Mouse (Mus musculus) heart, embryonic 14.5 days (tissue): Measurements from ENCODE around the gene Slx4. TPM values are rescaled to one million over a fixed set of nuclear protein-coding genes. Genes with fewer than 3 reads are reported as not detected.
"Not testable (repeated sequence)": the region's sequence is repeated elsewhere in the genome, so short reads cannot be mapped to it uniquely, and the experiment has no call there.

Experiments used
- ATAC-seq: fragments of 200-750 bp; cut with Nextera tagmentation; 2 replicates; pipeline ENCODE4 v1.8.0; 2017; ENCODE audit warnings: low read depth, moderate TSS enrichment; ENCODE audit not compliant: insufficient number of reproducible peaks, insufficient read depth, low FRiP score
- H3K27ac ChIP-seq, 2 experiments: fragments of 200-500 bp in 1 of 2; fragments of 300-500 bp in 1 of 2; sonication (generic) in 1 of 2; replicated peaks in 1 of 2; 2 replicates each; pipeline ENCODE4 v1.5.1; 2012 to 2014; ENCODE audit warnings: low read depth in 2 of 2, low read length in 2 of 2, control low read depth in 1 of 2, mild to moderate bottlenecking in 1 of 2, mixed read lengths in 1 of 2; ENCODE audit not compliant: control insufficient read depth in 1 of 2, insufficient read depth in 1 of 2
- H3K27me3 ChIP-seq: fragments of 300-500 bp; sonication (generic); 2 replicates; pipeline ENCODE4 v1.6.1; 2014; ENCODE audit warnings: mild to moderate bottlenecking, low read length, control low read depth; ENCODE audit not compliant: control insufficient read depth, insufficient read depth
- H3K36me3 ChIP-seq: fragments of 300-500 bp; sonication (generic); 2 replicates; pipeline ENCODE4 v1.6.1; 2014; ENCODE audit warnings: mild to moderate bottlenecking, control low read depth, low read length, mixed read lengths; ENCODE audit not compliant: control insufficient read depth, insufficient read depth
- H3K4me1 ChIP-seq, 2 experiments: fragments of 200-500 bp in 1 of 2; fragments of 300-500 bp in 1 of 2; sonication (generic) in 1 of 2; 2 replicates each; pipeline ENCODE4 v1.6.1; 2012 to 2014; ENCODE audit warnings: low read length in 2 of 2, control low read depth in 1 of 2, mixed read lengths in 1 of 2; ENCODE audit not compliant: control insufficient read depth in 2 of 2, insufficient read depth in 2 of 2
- H3K4me2 ChIP-seq: fragments of 300-500 bp; sonication (generic); 2 replicates; pipeline ENCODE4 v1.6.1; 2014; ENCODE audit warnings: mild to moderate bottlenecking, low read length
- H3K4me3 ChIP-seq, 2 experiments: fragments of 200-500 bp in 1 of 2; fragments of 300-500 bp in 1 of 2; sonication (generic) in 1 of 2; 2 replicates each; pipeline ENCODE4 v1.5.1; 2012 to 2014; ENCODE audit warnings: low read length in 2 of 2, mild to moderate bottlenecking in 2 of 2, control low read depth in 1 of 2, low read depth in 1 of 2, moderate library complexity in 1 of 2; ENCODE audit not compliant: control insufficient read depth in 1 of 2, insufficient read depth in 1 of 2
- H3K9ac ChIP-seq: fragments of 300-500 bp; sonication (generic); 2 replicates; pipeline ENCODE4 v1.6.1; 2014; ENCODE audit warnings: mild to moderate bottlenecking, low read length
- H3K9me3 ChIP-seq: fragments of 300-500 bp; sonication (generic); 2 replicates; pipeline ENCODE4 v1.6.1; 2016; ENCODE audit warnings: low read length, control low read depth; ENCODE audit not compliant: control insufficient read depth
- WGBS: fragments of 180-500 bp; shearing (Covaris S2); extraction: QIAGEN DNeasy Blood & Tissue Kit; methylation state at CpG from one replicate; pipeline ENCODE4 v1.1.7; 2014; 5-methylcytosine and 5-hydroxymethylcytosine counted together
- polyA plus RNA-seq: library from polyadenylated mRNA; unstranded; fragments of >200 nt; fragmentation: Nextera tagmentation; extraction: Ambion mirVana; gene quantifications from 2 replicates; pipeline ENCODE4 v1.2.1, GENCODE M21; 2014

Slx4 gene
- polyA plus RNA-seq, 1 experiment from 2014 or later, result 11.2 TPM

GRCm38 (mm10) chr16:4029371-4029841 is 25.8 kb upstream of the Slx4 start:
- Histone ChIP-seq H3K9ac (no peak overlapping the region), H3K36me3 (no peaks in the 10 kb centered on the region), H3K4me2 (no peak overlapping the region), H3K9me3 (no peaks in the 10 kb centered on the region), H3K27me3 (no peaks in the 10 kb centered on the region), H3K4me3 (no peak overlapping the region), H3K4me1 (peaks cover 0 to 5% of the 10 kb centered on the region in 2 experiments; a peak in 1 of 4 replicates), H3K27ac (no peak overlapping the region)
- no peak for ATAC-seq
- WGBS, result 87% methylated on average over 5 of the region's 5 CpGs

- H3K4me1 ChIP-seq, result no peaks in the 10 kb centered on the region
- ATAC-seq, result no peak
- 66% methylated on average over 3 of the region's 3 CpGs for WGBS
- H3K36me3 ChIP-seq, result no peaks in the 10 kb centered on the region
- no peak overlapping the region for H3K4me3 ChIP-seq
- H3K27ac ChIP-seq, result no peak overlapping the region
- H3K9me3 ChIP-seq, result no peaks in the 10 kb centered on the region
- H3K9ac ChIP-seq, result no peak overlapping the region
- H3K27me3 ChIP-seq, result no peaks in the 10 kb centered on the region
- H3K4me2 ChIP-seq, result no peak overlapping the region
Measured at GRCm38 (mm10) chr16:4027211-4027610, 23.6 kb upstream of the Slx4 start.

GRCm38 (mm10) chr16:4026672-4027071 is 23.1 kb upstream of the Slx4 start:
- Histone ChIP-seq H3K4me3 (no peak overlapping the region), H3K27ac (no peak overlapping the region), H3K4me2 (no peak overlapping the region), H3K9me3 (no peaks in the 10 kb centered on the region), H3K27me3 (no peaks in the 10 kb centered on the region), H3K9ac (no peak overlapping the region), H3K4me1 (no peaks in the 10 kb centered on the region), H3K36me3 (no peaks in the 10 kb centered on the region)
- 61% methylated on average over 1 of the region's 1 CpGs for WGBS
- no peak for ATAC-seq

DNA sequence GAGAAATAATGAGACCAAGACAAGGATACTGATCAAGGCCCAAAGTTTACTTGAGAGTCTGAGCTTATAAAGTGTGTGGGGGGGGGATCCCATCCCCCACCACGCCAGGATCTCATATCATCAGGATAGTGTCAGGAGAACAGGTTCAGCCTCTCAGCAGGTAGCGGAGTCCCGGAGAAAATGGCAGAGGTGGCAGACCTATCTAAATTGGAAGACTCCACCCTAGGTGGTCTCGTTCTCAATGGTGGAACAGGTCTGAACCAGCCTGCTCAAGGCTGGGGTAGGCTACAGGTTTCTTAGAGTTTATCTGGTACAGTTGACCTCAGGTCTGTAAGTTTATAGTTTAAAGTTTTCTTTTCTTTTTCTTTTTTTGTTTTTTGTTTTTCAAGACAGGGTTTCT is 19.1 kb upstream of the Slx4 start:
- Histone ChIP-seq H3K27ac (no peak overlapping the region), H3K9me3 (no peaks in the 10 kb centered on the region), H3K4me3 (no peak overlapping the region), H3K27me3 (no peaks in the 10 kb centered on the region), H3K4me2 (no peak overlapping the region), H3K36me3 (no peaks in the 10 kb centered on the region), H3K4me1 (no peaks in the 10 kb centered on the region), H3K9ac (no peak overlapping the region)
- no peak for ATAC-seq
- 60% methylated on average over 4 of the region's 4 CpGs for WGBS

DNA sequence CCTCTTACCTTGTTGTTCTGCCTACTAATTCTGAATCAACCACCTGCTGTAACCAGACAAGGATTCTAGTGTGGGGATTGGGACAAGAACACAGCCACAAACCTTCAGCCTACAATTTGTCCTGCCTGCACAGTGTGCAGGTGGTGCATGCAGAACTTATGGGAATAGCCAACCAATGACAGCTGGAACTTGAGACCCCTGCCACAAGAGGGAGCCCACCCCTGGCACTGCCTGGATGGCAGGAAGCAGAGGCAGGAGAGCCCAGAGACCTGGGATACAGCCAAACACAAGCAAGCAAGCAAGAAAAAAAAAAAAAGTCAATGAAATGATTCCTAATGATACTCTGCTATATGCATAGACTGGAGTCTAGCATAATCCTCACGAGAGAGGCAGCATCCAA is 17.7 kb upstream of the Slx4 start:
- no peak for ATAC-seq
- no peaks in the 10 kb centered on the region for H3K27me3 ChIP-seq
- no peak overlapping the region for H3K4me2 ChIP-seq
- 87% methylated on average over 1 of the region's 1 CpGs for WGBS
- no peak overlapping the region for H3K4me3 ChIP-seq
- no peak overlapping the region for H3K27ac ChIP-seq
- H3K36me3 ChIP-seq, result no peaks in the 10 kb centered on the region
- no peak overlapping the region for H3K9ac ChIP-seq
- H3K4me1 ChIP-seq, result no peaks in the 10 kb centered on the region
- no peaks in the 10 kb centered on the region for H3K9me3 ChIP-seq

GRCm38 (mm10) chr16:4017466-4017865 is 13.9 kb upstream of the Slx4 start:
- not testable (repeated sequence) for H3K36me3 ChIP-seq, H3K4me2 ChIP-seq, H3K27me3 ChIP-seq, H3K4me1 ChIP-seq, H3K9me3 ChIP-seq, H3K27ac ChIP-seq, ATAC-seq, H3K9ac ChIP-seq, H3K4me3 ChIP-seq
- WGBS, result 78% methylated on average over 6 of the region's 6 CpGs

DNA sequence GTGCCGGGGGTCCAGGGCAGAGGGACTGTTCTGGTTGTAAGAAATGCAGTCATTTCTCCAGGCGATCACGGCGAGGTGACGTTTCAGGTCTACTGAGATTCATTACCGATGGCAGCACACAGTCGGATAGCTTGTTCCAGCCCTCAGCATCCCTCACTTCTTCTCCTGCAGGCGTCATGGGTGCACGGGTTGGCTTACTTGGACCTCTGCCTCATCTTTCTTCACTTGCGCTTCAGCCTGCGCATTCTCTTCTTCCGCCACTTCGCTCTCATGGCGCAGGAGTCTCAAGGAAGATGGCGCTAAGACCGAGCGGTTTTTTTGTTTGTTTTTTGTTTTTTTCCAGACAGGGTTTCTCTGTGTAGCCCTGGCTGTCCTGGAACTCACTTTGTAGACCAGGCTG is 13.2 kb upstream of the Slx4 start:
- not testable (repeated sequence) for H3K4me3 ChIP-seq, H3K36me3 ChIP-seq, H3K4me2 ChIP-seq, H3K9ac ChIP-seq, H3K27me3 ChIP-seq, H3K27ac ChIP-seq, H3K9me3 ChIP-seq, H3K4me1 ChIP-seq, ATAC-seq
- 68% methylated on average over 17 of the region's 17 CpGs for WGBS

DNA sequence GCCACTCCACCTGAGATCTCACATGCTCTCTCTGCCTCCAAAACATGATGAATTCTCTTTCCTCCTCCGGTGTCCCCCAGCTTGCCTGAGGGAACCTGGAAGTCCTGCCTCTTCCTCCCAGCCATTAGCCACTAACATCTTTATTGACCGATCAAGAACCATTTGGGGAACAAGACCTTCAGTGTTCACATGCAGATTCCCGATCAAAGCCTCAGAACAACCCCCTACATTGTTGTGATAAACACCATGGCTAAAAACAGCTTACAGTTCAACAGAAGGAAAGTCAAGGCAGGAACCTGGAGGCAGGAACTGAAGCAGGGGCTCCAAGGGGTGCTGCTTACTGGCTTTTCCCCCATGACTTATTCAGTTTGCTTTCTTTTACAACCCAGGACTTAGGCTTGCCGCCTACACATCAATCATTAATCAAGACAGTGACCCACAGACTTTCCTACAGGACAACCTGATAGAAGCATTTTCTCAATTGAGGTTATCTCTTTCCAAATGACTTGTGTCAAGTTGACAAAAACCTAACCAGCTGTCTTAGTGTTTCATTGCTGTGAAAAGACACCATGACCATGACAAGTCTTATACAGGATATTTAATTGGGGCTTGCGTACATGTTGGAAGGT is 10.6 kb upstream of the Slx4 start:
- H3K27ac ChIP-seq, result no peak overlapping the region
- no peak overlapping the region for H3K4me3 ChIP-seq
- ATAC-seq, result no peak
- H3K4me2 ChIP-seq, result no peak overlapping the region
- no peaks in the 10 kb centered on the region for H3K4me1 ChIP-seq
- no peak overlapping the region for H3K9ac ChIP-seq
- 0 out of 2 replicates have a peak, but pooled peaks cover 7% of the 10 kb centered on the region for H3K9me3 ChIP-seq
- H3K27me3 ChIP-seq, result no peaks in the 10 kb centered on the region
- WGBS, result 74% methylated on average over 5 of the region's 5 CpGs
- H3K36me3 ChIP-seq, result no peaks in the 10 kb centered on the region
